Mouse (Mus musculus) cerebellum, adult 9-10 months (tissue): ENCODE data around the gene Slc47a2.
A peak's percentile ranks its signal among the peaks of the same experiment; 100 is the strongest.

Experiments used
- DNase-seq: peaks from one replicate; pipeline ENCODE4 v3.0.0; 2022

Gene Slc47a2

GRCm38 (mm10) chr11:61342505-61343420 lies at the start of gene Slc47a2:
TSS of gene Slc47a2 (minus strand) at chr11:61342860.
- peak; percentile 7 for DNase-seq

- DNase-seq = no peak
These were observed 46.3 kb upstream of the Slc47a2 start for GRCm38 (mm10) chr11:61388936-61389335.

- DNase-seq = peak; percentile 35
These were observed 45.4 kb upstream of the Slc47a2 start for GRCm38 (mm10) chr11:61388012-61388411.

GRCm38 (mm10) chr11:61387233-61387632 lies 44.6 kb upstream of the Slc47a2 start:
- DNase-seq = no peak

GRCm38 (mm10) chr11:61385725-61386124 lies 43.1 kb upstream of the Slc47a2 start:
- no peak for DNase-seq

- no peak for DNase-seq
These were observed 38.6 kb upstream of the Slc47a2 start for GRCm38 (mm10) chr11:61381272-61381671.

- no peak for DNase-seq
These were observed 36.0 kb upstream of the Slc47a2 start for GRCm38 (mm10) chr11:61378651-61379050.

GRCm38 (mm10) chr11:61377881-61378613 lies 35.4 kb upstream of the Slc47a2 start, which contains the start of gene Slc47a1:
TSS of gene Slc47a1 (minus strand) at chr11:61378345.
- DNase-seq = no peak

GRCm38 (mm10) chr11:61368668-61369067 lies 26.0 kb upstream of the Slc47a2 start:
- no peak for DNase-seq

- no peak for DNase-seq
These were observed 24.0 kb upstream of the Slc47a2 start for GRCm38 (mm10) chr11:61366517-61367273.

GRCm38 (mm10) chr11:61365938-61366337 lies 23.3 kb upstream of the Slc47a2 start:
- no peak for DNase-seq

- DNase-seq = no peak
These were observed 21.4 kb upstream of the Slc47a2 start for GRCm38 (mm10) chr11:61364096-61364495.

GRCm38 (mm10) chr11:61361515-61362190 lies 19.0 kb upstream of the Slc47a2 start:
- no peak for DNase-seq

GRCm38 (mm10) chr11:61356600-61356999 lies 13.9 kb upstream of the Slc47a2 start:
- DNase-seq = no peak

GRCm38 (mm10) chr11:61356111-61356510 lies 13.5 kb upstream of the Slc47a2 start:
- DNase-seq = no peak

- DNase-seq = no peak
These were observed 12.7 kb upstream of the Slc47a2 start for GRCm38 (mm10) chr11:61355351-61355750.

GRCm38 (mm10) chr11:61354346-61354745 lies 11.7 kb upstream of the Slc47a2 start:
- no peak for DNase-seq

- no peak for DNase-seq
These were observed 10.4 kb upstream of the Slc47a2 start for GRCm38 (mm10) chr11:61353038-61353437.

- DNase-seq = no peak
These were observed 9.5 kb upstream of the Slc47a2 start for GRCm38 (mm10) chr11:61352138-61352651.

- DNase-seq = peak; percentile 88
These were observed 6.7 kb upstream of the Slc47a2 start for GRCm38 (mm10) chr11:61349337-61349736.

- DNase-seq = no peak
These were observed 3.5 kb upstream of the Slc47a2 start for GRCm38 (mm10) chr11:61346133-61346532.

- no peak for DNase-seq
These were observed 689 bp downstream of the Slc47a2 start for GRCm38 (mm10) chr11:61341971-61342370.
